30 mouse cellular contexts compared by ENCODE assay signal in genomic region chr17:77210947-77211346, GRCm38 (mm10).
DNase-seq lines count a peak whose midpoint lies in the region; ATAC-seq and TF ChIP-seq lines count a peak whose summit lies in the region.
"Had no signal": no experiment of that assay in that cellular context is flagged by ENCODE, and none has a peak within 500 bp of the region (broad histone marks: within the 10 kb centered on the region; RNA-seq: fewer than 3 reads in every experiment).

No protein-coding gene starts in this region.

- H3K4me1 ChIP-seq in MEL (ENCODE audit: control insufficient read depth in 1 of 2, insufficient read depth in 2 of 2, low read length in 2 of 2) = peaks cover 10 to 12% of the 10 kb centered on the region in 2 experiments; a peak in 3 of 4 replicates
- H3K4me1 ChIP-seq in lung, embryonic 16.5 days (replicated peaks; ENCODE audit: control insufficient read depth, insufficient read depth, low read length) = no peaks in the 10 kb centered on the region
- H3K4me1 ChIP-seq: embryonic facial prominence, embryonic 10.5 days; embryonic facial prominence, embryonic 13.5 days; forebrain, embryonic 13.5 days; heart, embryonic 10.5 days; heart, embryonic 13.5 days had no signal

- H3K4me2 ChIP-seq in lung, embryonic 16.5 days (ENCODE audit: low read depth, low read length) = no peak overlapping the region
- H3K4me2 ChIP-seq: embryonic facial prominence, embryonic 13.5 days; forebrain, embryonic 13.5 days; heart, embryonic 13.5 days; hindbrain, embryonic 14.5 days had no signal

- peak overlapping the region; percentile 44 for H3K27ac ChIP-seq in MEL (ENCODE audit: control insufficient read depth, low read depth, low read length)
- peak overlapping the region; percentile 23 for H3K27ac ChIP-seq in lung, embryonic 16.5 days (ENCODE audit: low read length)
- H3K27ac ChIP-seq: embryonic facial prominence, embryonic 10.5 days; embryonic facial prominence, embryonic 13.5 days; forebrain, embryonic 13.5 days; gastrocnemius, adult 2 months; heart, embryonic 10.5 days; heart, embryonic 13.5 days; hindbrain, embryonic 14.5 days; hindbrain, postnatal 0 days had no signal

- no peak overlapping the region for H3K9ac ChIP-seq in MEL (ENCODE audit: control insufficient read depth, low read depth, low read length, poor library complexity, severe bottlenecking)
- H3K9ac ChIP-seq in lung, embryonic 16.5 days (ENCODE audit: low read length) = no peak overlapping the region
- H3K9ac ChIP-seq: embryonic facial prominence, embryonic 13.5 days; forebrain, embryonic 13.5 days; heart, embryonic 13.5 days; hindbrain, embryonic 14.5 days had no signal

- H3K4me3 ChIP-seq in MEL (ENCODE audit: control insufficient read depth in 1 of 2, insufficient read depth in 1 of 2, low read depth in 2 of 2, low read length in 2 of 2) = no peak overlapping the region
- no peak overlapping the region for H3K4me3 ChIP-seq in lung, embryonic 16.5 days (ENCODE audit: low read length)
- H3K4me3 ChIP-seq: embryonic facial prominence, embryonic 10.5 days; embryonic facial prominence, embryonic 13.5 days; erythroblast, embryonic 14.5 days; forebrain, embryonic 13.5 days; gastrocnemius, adult 2 months; heart, embryonic 10.5 days; heart, embryonic 13.5 days had no signal

- H3K9me3 ChIP-seq in MEL (replicated peaks; ENCODE audit: insufficient read depth, low read length) = no peaks in the 10 kb centered on the region
- H3K9me3 ChIP-seq in lung, embryonic 16.5 days (ENCODE audit: control insufficient read depth, low read length) = no peaks in the 10 kb centered on the region
- H3K9me3 ChIP-seq: embryonic facial prominence, embryonic 10.5 days; embryonic facial prominence, embryonic 13.5 days; forebrain, embryonic 13.5 days; heart, embryonic 10.5 days; heart, embryonic 13.5 days had no signal

- 13% methylated on average over 1 of the region's 1 CpGs for WGBS in lung, embryonic 16.5 days

- H3K27me3 ChIP-seq in MEL (ENCODE audit: control insufficient read depth in 1 of 2, insufficient read depth in 2 of 2, low read length in 2 of 2) = no peaks in the 10 kb centered on the region
- H3K27me3 ChIP-seq in lung, embryonic 16.5 days (ENCODE audit: control insufficient read depth, insufficient read depth, low read depth, low read length) = no peaks in the 10 kb centered on the region
- H3K27me3 ChIP-seq: CH12.LX; embryonic facial prominence, embryonic 13.5 days; forebrain, embryonic 13.5 days; heart, embryonic 13.5 days had no signal

- TF ChIP-seq EP300 in MEL (IDR thresholded peaks at IDR 0.05; ENCODE audit: low read depth in 1 of 2, low read length in 2 of 2) = peak in 1 of 2 experiments; percentile 70; a peak in 2 of 4 replicates

- H3K79me2 ChIP-seq in MEL (ENCODE audit: control insufficient read depth, insufficient read depth, low read length, poor library complexity) = no peaks in the 10 kb centered on the region

- TF ChIP-seq RAD21 in MEL (IDR thresholded peaks at IDR 0.05; ENCODE audit: low read depth, low read length) = no peak

- TF ChIP-seq CTCF in MEL (IDR thresholded peaks at IDR 0.05 in 2 of 3, conservative IDR thresholded peaks at IDR 0.05 in 1 of 3; ENCODE audit: control insufficient read depth in 1 of 3, insufficient read depth in 1 of 3, low read depth in 2 of 3, low read length in 3 of 3, poor library complexity in 1 of 3, severe bottlenecking in 1 of 3) = no peak

- peak; percentile 32 for DNase-seq in MEL (ENCODE audit: low read depth, low spot score)
- peak; percentile 2 for DNase-seq in lung, postnatal 14 days
- DNase-seq in lung, postnatal 4 days = peak; percentile 4 to 21
- no peak for DNase-seq in heart, adult 9 months (ENCODE audit: low spot score in 2 of 2)
- no peak for DNase-seq in embryo, embryonic 9.5 days (ENCODE audit: extremely low spot score)
- no peak for DNase-seq in natural killer cell, adult 2 months (ENCODE audit: low spot score in 2 of 2)
- DNase-seq: adrenal gland, adult 2 months; adrenal gland, postnatal 14 days; B cell, adult 2 months; cerebellum, adult 11 months; cerebellum, adult 2 months; cerebellum, adult 9-11 months; cerebellum, postnatal 25 days; gastrocnemius, adult 2 months; gastrocnemius, postnatal 14 days; heart, adult 18-20 months; heart, postnatal 14 days; heart, postnatal 4 days had no signal

- ATAC-seq in lung, embryonic 16.5 days (ENCODE audit: low read depth) = peak; percentile 95
- ATAC-seq: forebrain, embryonic 13.5 days; forebrain, embryonic 16.5 days; hindbrain, postnatal 0 days had no signal

- TF ChIP-seq POLR2A in MEL (IDR thresholded peaks at IDR 0.05; ENCODE audit: control insufficient read depth in 1 of 2, insufficient read depth in 1 of 2, low read depth in 1 of 2, low read length in 2 of 2, poor library complexity in 1 of 2) = no peak

- peaks cover 0 to 2% of the 10 kb centered on the region in 2 experiments; a peak in 2 of 4 replicates for H3K36me3 ChIP-seq in MEL (ENCODE audit: control insufficient read depth in 1 of 2, insufficient read depth in 2 of 2, low read length in 2 of 2)
- H3K36me3 ChIP-seq in lung, embryonic 16.5 days (ENCODE audit: control insufficient read depth, insufficient read depth, low read length) = no peaks in the 10 kb centered on the region
- H3K36me3 ChIP-seq: embryonic facial prominence, embryonic 10.5 days; embryonic facial prominence, embryonic 13.5 days; G1E; heart, embryonic 10.5 days; heart, embryonic 13.5 days had no signal

TF ChIP-seq in MEL, 35 proteins besides CTCF, POLR2A, EP300 and RAD21:
- TF ChIP-seq CHD1 (IDR thresholded peaks at IDR 0.05; ENCODE audit: low read depth, low read length) = no peak
- no peak for TF ChIP-seq HCFC1 (IDR thresholded peaks at IDR 0.05; ENCODE audit: low read depth, low read length)
- TF ChIP-seq BHLHE40 (IDR thresholded peaks at IDR 0.05; ENCODE audit: borderline replicate concordance, low read depth, low read length) = no peak
- TF ChIP-seq SIN3A (IDR thresholded peaks at IDR 0.05; ENCODE audit: low read length) = no peak
- no peak for TF ChIP-seq CHD2 (IDR thresholded peaks at IDR 0.05; ENCODE audit: low read length)
- no peak for TF ChIP-seq TAL1 (IDR thresholded peaks at IDR 0.05; ENCODE audit: low read length)
- TF ChIP-seq ETS1 (IDR thresholded peaks at IDR 0.05; ENCODE audit: low read depth, low read length) = 0 out of 2 replicates have a peak, but pooled peaks have one; percentile 20
- TF ChIP-seq NELFE (IDR thresholded peaks at IDR 0.05; ENCODE audit: low read depth, low read length) = no peak
- TF ChIP-seq JUND (IDR thresholded peaks at IDR 0.05; ENCODE audit: low read depth, low read length) = no peak
- peak; percentile 89 for TF ChIP-seq MYB (IDR thresholded peaks at IDR 0.05; ENCODE audit: low read depth, low read length)
- no peak for TF ChIP-seq SMC3 (IDR thresholded peaks at IDR 0.05; ENCODE audit: low read depth, low read length)
- no peak for TF ChIP-seq POLR2AphosphoS5 (IDR thresholded peaks at IDR 0.05; ENCODE audit: borderline replicate concordance, low read depth, low read length)
- no peak for TF ChIP-seq ZNF384 (IDR thresholded peaks at IDR 0.05; ENCODE audit: low read depth, low read length)
- no peak for TF ChIP-seq MXI1 (IDR thresholded peaks at IDR 0.05; ENCODE audit: low read depth, low read length)
- no peak for TF ChIP-seq ZMIZ1 (IDR thresholded peaks at IDR 0.05; ENCODE audit: low read depth, low read length)
- no peak for TF ChIP-seq USF1 (IDR thresholded peaks at IDR 0.05; ENCODE audit: low read depth, low read length)
- TF ChIP-seq MAX (IDR thresholded peaks at IDR 0.05; ENCODE audit: low read length) = no peak
- no peak for TF ChIP-seq ELF1 (IDR thresholded peaks at IDR 0.05; ENCODE audit: low read depth, low read length)
- no peak for TF ChIP-seq MAFK (IDR thresholded peaks at IDR 0.05; ENCODE audit: borderline replicate concordance, low read depth, low read length)
- no peak for TF ChIP-seq E2F4 (IDR thresholded peaks at IDR 0.05; ENCODE audit: borderline replicate concordance, low read depth, low read length)
- no peak for TF ChIP-seq MAZ (IDR thresholded peaks at IDR 0.05; ENCODE audit: low read depth, low read length)
- TF ChIP-seq ZKSCAN1 (IDR thresholded peaks at IDR 0.05; ENCODE audit: low read depth, low read length) = no peak
- TF ChIP-seq MEF2A (IDR thresholded peaks at IDR 0.05; ENCODE audit: extremely low read depth, insufficient replicate concordance, low read depth, low read length, poor library complexity, severe bottlenecking) = no peak
- no peak for TF ChIP-seq TBP (IDR thresholded peaks at IDR 0.05; ENCODE audit: low read depth, low read length)
- peak; percentile 33; the same call in 1 of the 2 replicates for TF ChIP-seq TCF12 (IDR thresholded peaks at IDR 0.05; ENCODE audit: low read depth, low read length)
- TF ChIP-seq GATA1 (IDR thresholded peaks at IDR 0.05; ENCODE audit: low read depth, low read length) = peak; percentile 60
- TF ChIP-seq ZC3H11A (IDR thresholded peaks at IDR 0.05; ENCODE audit: low read depth, low read length) = no peak
- no peak for TF ChIP-seq GABPA (IDR thresholded peaks at IDR 0.05; ENCODE audit: low read depth, low read length)
- TF ChIP-seq KAT2A (conservative IDR thresholded peaks at IDR 0.05; ENCODE audit: low read depth, low read length) = no peak
- TF ChIP-seq USF2 (IDR thresholded peaks at IDR 0.05; ENCODE audit: borderline replicate concordance in 1 of 2, insufficient read depth in 1 of 2, low read depth in 1 of 2, low read length in 2 of 2) = no peak
- TF ChIP-seq RCOR1 (IDR thresholded peaks at IDR 0.05; ENCODE audit: low read depth, low read length) = no peak
- TF ChIP-seq POLR2AphosphoS2 (IDR thresholded peaks at IDR 0.05; ENCODE audit: low read length) = no peak
- TF ChIP-seq UBTF (IDR thresholded peaks at IDR 0.05; ENCODE audit: borderline replicate concordance, insufficient read depth, low read depth, low read length) = no peak
- no peak for TF ChIP-seq NRF1 (IDR thresholded peaks at IDR 0.05; ENCODE audit: insufficient read depth, low read depth, low read length, poor library complexity, severe bottlenecking)
- TF ChIP-seq MYC (IDR thresholded peaks at IDR 0.05; ENCODE audit: low read depth, low read length) = no peak
TF ChIP-seq in MEL: peak in this region for 4.

Comparison
In these comparisons a context has a peak if more than half of its experiments do, and no peak if none do; other contexts are left out.
1. DNase-seq: peak in MEL (single experiment), lung, postnatal 14 days (single experiment) and lung, postnatal 4 days (2 of 2); none in heart, adult 9 months (0 of 2), embryo, embryonic 9.5 days (single experiment) and natural killer cell, adult 2 months (0 of 2).